Mouse (Mus musculus) hindbrain, embryonic 11.5 days (tissue): Measurements from ENCODE around the gene Apbb2. TPM values are rescaled to one million over a fixed set of nuclear protein-coding genes. Genes with fewer than 3 reads are reported as not detected.

Experiments used
- ATAC-seq: fragments of 200-750 bp; cut with Nextera tagmentation; 2 replicates; pipeline ENCODE4 v1.8.0; 2017; ENCODE audit warnings: mild to moderate bottlenecking, moderate TSS enrichment, moderate library complexity; ENCODE audit not compliant: low FRiP score
- DNase-seq: peaks from one replicate; pipeline ENCODE4 v3.0.0-alpha.2; 2015; ENCODE audit warnings: low spot score
- H3K27ac ChIP-seq: fragments of 300-500 bp; sonication (generic); 2 replicates; pipeline ENCODE4 v1.5.1; 2014; ENCODE audit warnings: mild to moderate bottlenecking, low read depth, low read length
- H3K27me3 ChIP-seq: fragments of 300-500 bp; sonication (generic); 2 replicates; pipeline ENCODE4 v1.6.1; 2014; ENCODE audit warnings: mild to moderate bottlenecking, low read length, moderate library complexity, mixed read lengths; ENCODE audit not compliant: control insufficient read depth, insufficient read depth
- H3K36me3 ChIP-seq: fragments of 300-500 bp; sonication (generic); 2 replicates; pipeline ENCODE4 v1.6.1; 2014; ENCODE audit warnings: mild to moderate bottlenecking, low read length, moderate library complexity, mixed read lengths; ENCODE audit not compliant: control insufficient read depth, insufficient read depth
- H3K4me1 ChIP-seq: fragments of 300-500 bp; sonication (generic); replicated peaks from 2 replicates; pipeline ENCODE4 v1.6.1; 2014; ENCODE audit warnings: low read length, mixed read lengths; ENCODE audit not compliant: control insufficient read depth, insufficient read depth
- H3K4me2 ChIP-seq: fragments of 300-500 bp; sonication (generic); replicated peaks from 2 replicates; pipeline ENCODE4 v1.6.1; 2014; ENCODE audit warnings: mild to moderate bottlenecking, low read depth, low read length
- H3K4me3 ChIP-seq: fragments of 300-500 bp; sonication (generic); 2 replicates; pipeline ENCODE4 v1.5.1; 2014; ENCODE audit warnings: low read depth, low read length
- H3K9ac ChIP-seq: fragments of 300-500 bp; sonication (generic); 2 replicates; pipeline ENCODE4 v1.6.1; 2014; ENCODE audit warnings: low read depth, low read length
- H3K9me3 ChIP-seq: fragments of 300-500 bp; sonication (generic); 2 replicates; pipeline ENCODE4 v1.6.1; 2016; ENCODE audit warnings: low read length; ENCODE audit not compliant: control insufficient read depth
- WGBS: fragments of 180-500 bp; shearing (Covaris S2); extraction: QIAGEN DNeasy Blood & Tissue Kit; methylation state at CpG from one replicate; pipeline ENCODE4 v1.1.7; 2014; 5-methylcytosine and 5-hydroxymethylcytosine counted together
- polyA plus RNA-seq: library from polyadenylated mRNA; unstranded; fragments of >200 nt; fragmentation: Nextera tagmentation; extraction: Ambion mirVana; gene quantifications from 2 replicates; pipeline ENCODE4 v1.2.1, GENCODE M21; 2014

The Apbb2 gene
- polyA plus RNA-seq, 1 experiment from 2014 or later: 43.0 TPM

GRCm38 (mm10) chr5:66515271-66515670 is 103.3 kb downstream of the Apbb2 start:
- Histone ChIP-seq H3K4me1 (0 out of 2 replicates have a peak, but pooled peaks cover 3% of the 10 kb centered on the region), H3K9ac (no peak overlapping the region), H3K27ac (no peak overlapping the region), H3K36me3 (no peaks in the 10 kb centered on the region), H3K27me3 (no peaks in the 10 kb centered on the region), H3K9me3 (no peaks in the 10 kb centered on the region), H3K4me3 (no peak overlapping the region), H3K4me2 (no peak overlapping the region)
- DNase-seq: no peak
- ATAC-seq: no peak
- 79% methylated on average over 10 of the region's 10 CpGs for WGBS

GRCm38 (mm10) chr5:66514659-66515058 is 103.9 kb downstream of the Apbb2 start:
- H3K36me3 ChIP-seq: no peaks in the 10 kb centered on the region
- 0 out of 2 replicates have a peak, but pooled peaks cover 3% of the 10 kb centered on the region for H3K4me1 ChIP-seq
- H3K27me3 ChIP-seq: no peaks in the 10 kb centered on the region
- H3K9ac ChIP-seq: no peak overlapping the region
- no peak overlapping the region for H3K4me3 ChIP-seq
- H3K27ac ChIP-seq: no peak overlapping the region
- 91% methylated on average over 6 of the region's 6 CpGs for WGBS
- H3K9me3 ChIP-seq: no peaks in the 10 kb centered on the region
- ATAC-seq: no peak
- no peak overlapping the region for H3K4me2 ChIP-seq
- no peak for DNase-seq

- DNase-seq (no peak), ATAC-seq (no peak)
- no peak overlapping the region for H3K4me3 ChIP-seq
- no peak overlapping the region for H3K27ac ChIP-seq
- no peaks in the 10 kb centered on the region for H3K9me3 ChIP-seq
- no peaks in the 10 kb centered on the region for H3K27me3 ChIP-seq
- H3K4me1 ChIP-seq: 0 out of 2 replicates have a peak, but pooled peaks cover under 1% of the 10 kb centered on the region
- H3K36me3 ChIP-seq: no peaks in the 10 kb centered on the region
- no peak overlapping the region for H3K9ac ChIP-seq
- H3K4me2 ChIP-seq: no peak overlapping the region
These were observed 105.2 kb downstream of the Apbb2 start for GRCm38 (mm10) chr5:66513412-66513811.

GRCm38 (mm10) chr5:66512519-66512918 is 106.1 kb downstream of the Apbb2 start:
- Histone ChIP-seq H3K27ac (no peak overlapping the region), H3K4me3 (no peak overlapping the region), H3K4me2 (no peak overlapping the region), H3K36me3 (no peaks in the 10 kb centered on the region), H3K27me3 (no peaks in the 10 kb centered on the region), H3K9ac (no peak overlapping the region), H3K4me1 (no peaks in the 10 kb centered on the region), H3K9me3 (no peaks in the 10 kb centered on the region)
- WGBS: 91% methylated on average over 7 of the region's 7 CpGs
- ATAC-seq: no peak
- DNase-seq: no peak

GRCm38 (mm10) chr5:66510716-66511115 is 107.9 kb downstream of the Apbb2 start:
- H3K4me2 ChIP-seq: no peak overlapping the region
- H3K4me3 ChIP-seq: no peak overlapping the region
- H3K9ac ChIP-seq: no peak overlapping the region
- H3K36me3 ChIP-seq: no peaks in the 10 kb centered on the region
- no peaks in the 10 kb centered on the region for H3K27me3 ChIP-seq
- 86% methylated on average over 5 of the region's 7 CpGs for WGBS
- H3K9me3 ChIP-seq: no peaks in the 10 kb centered on the region
- DNase-seq (no peak), ATAC-seq (no peak)
- no peak overlapping the region for H3K27ac ChIP-seq
- H3K4me1 ChIP-seq: no peaks in the 10 kb centered on the region

- WGBS: 87% methylated on average over 5 of the region's 5 CpGs
- DNase-seq (no peak), ATAC-seq (no peak)
- Histone ChIP-seq H3K4me1 (no peaks in the 10 kb centered on the region), H3K27ac (no peak overlapping the region), H3K9ac (no peak overlapping the region), H3K4me2 (no peak overlapping the region), H3K9me3 (no peaks in the 10 kb centered on the region), H3K36me3 (no peaks in the 10 kb centered on the region), H3K4me3 (no peak overlapping the region), H3K27me3 (no peaks in the 10 kb centered on the region)
These were observed 109.4 kb downstream of the Apbb2 start for GRCm38 (mm10) chr5:66509151-66509550.

- H3K4me1 ChIP-seq: no peaks in the 10 kb centered on the region
- ATAC-seq: no peak
- H3K36me3 ChIP-seq: no peaks in the 10 kb centered on the region
- no peak overlapping the region for H3K4me3 ChIP-seq
- WGBS: 89% methylated on average over 3 of the region's 3 CpGs
- no peak overlapping the region for H3K4me2 ChIP-seq
- no peak for DNase-seq
- H3K27ac ChIP-seq: no peak overlapping the region
- H3K9ac ChIP-seq: no peak overlapping the region
- H3K9me3 ChIP-seq: no peaks in the 10 kb centered on the region
- H3K27me3 ChIP-seq: no peaks in the 10 kb centered on the region
These were observed 113.0 kb downstream of the Apbb2 start for GRCm38 (mm10) chr5:66505578-66505977.

GRCm38 (mm10) chr5:66505071-66505470 is 113.5 kb downstream of the Apbb2 start:
- WGBS: 90% methylated on average over 1 of the region's 1 CpGs
- Histone ChIP-seq H3K27ac (no peak overlapping the region), H3K4me2 (no peak overlapping the region), H3K27me3 (no peaks in the 10 kb centered on the region), H3K9ac (no peak overlapping the region), H3K36me3 (no peaks in the 10 kb centered on the region), H3K4me1 (no peaks in the 10 kb centered on the region), H3K4me3 (no peak overlapping the region), H3K9me3 (no peaks in the 10 kb centered on the region)
- no peak for DNase-seq
- ATAC-seq: no peak

- 85% methylated on average over 6 of the region's 6 CpGs for WGBS
- H3K27me3 ChIP-seq: no peaks in the 10 kb centered on the region
- no peak overlapping the region for H3K4me3 ChIP-seq
- DNase-seq: no peak
- no peaks in the 10 kb centered on the region for H3K36me3 ChIP-seq
- no peaks in the 10 kb centered on the region for H3K4me1 ChIP-seq
- ATAC-seq: no peak
- no peak overlapping the region for H3K9ac ChIP-seq
- no peak overlapping the region for H3K27ac ChIP-seq
- no peaks in the 10 kb centered on the region for H3K9me3 ChIP-seq
- no peak overlapping the region for H3K4me2 ChIP-seq
These were observed 114.2 kb downstream of the Apbb2 start for GRCm38 (mm10) chr5:66504434-66504747.
